Mouse (Mus musculus) naive thymus-derived CD4-positive, alpha-beta T cell, adult 5 months (primary cell): ENCODE measurements around the gene Kif7. TPM values are rescaled to one million over a fixed set of nuclear protein-coding genes. Genes with fewer than 3 reads are reported as not detected.

Experiments used
- polyA plus RNA-seq: library from polyadenylated mRNA; unstranded; fragments of 100-300 nt; shearing (Covaris generic); gene quantifications from one replicate; pipeline ENCODE4 v1.2.1, GENCODE M21; 2017

Kif7 gene
- polyA plus RNA-seq = 0.92 TPM

DNA sequence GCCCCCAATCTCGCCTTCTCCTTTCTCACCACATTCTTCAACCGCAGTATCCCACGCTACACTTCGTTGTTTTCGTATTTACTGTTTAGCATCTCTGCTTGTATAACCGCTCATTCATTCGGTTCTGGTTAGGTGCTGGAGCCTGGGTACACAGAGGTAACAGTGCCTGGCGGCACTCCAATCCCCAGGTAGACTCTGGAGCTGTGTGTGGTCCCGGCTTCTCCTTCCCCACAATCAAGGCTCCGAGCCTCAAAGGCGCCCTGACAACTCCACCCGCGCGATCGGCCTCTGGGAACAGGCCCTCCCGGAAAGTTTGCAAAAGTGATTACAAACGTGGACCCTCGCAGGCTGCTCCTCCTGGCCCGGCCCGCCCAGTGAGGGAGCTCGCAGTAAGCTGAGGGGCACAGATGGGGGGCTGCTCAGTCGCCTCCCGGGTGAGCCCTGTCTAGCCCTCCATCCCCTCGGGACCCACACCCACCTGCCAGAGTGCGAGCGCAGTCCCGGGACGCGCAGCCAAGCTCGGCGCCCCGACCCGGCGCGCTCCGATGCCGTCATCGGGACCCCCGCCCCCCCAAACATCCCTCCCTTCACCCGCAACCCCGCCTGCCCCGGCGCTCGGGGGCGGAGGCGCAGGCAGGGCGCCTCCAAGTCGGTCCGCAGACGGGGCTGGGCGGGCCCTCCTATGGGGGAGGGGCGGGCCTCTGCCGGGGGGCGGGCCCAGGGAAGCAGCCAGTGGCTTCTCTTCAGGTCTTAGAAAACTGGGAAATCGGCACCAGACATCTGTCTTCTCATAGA lies at the start of gene Kif7:
Gene Kif7, minus strand, starts transcription at position 534 of the 795 bp plus-strand sequence.

GRCm38 (mm10) chr7:79742659-79743536 lies 27.4 kb upstream of the Kif7 start, which contains the start of the genes Pex11a and Wdr93:
Gene Pex11a, minus strand, starts transcription at chr7:79743131.
Gene Wdr93, plus strand, starts transcription at chr7:79743163.

GRCm38 (mm10) chr7:79732622-79733021 lies 17.1 kb upstream of the Kif7 start, which contains the start of gene Plin1:
Gene Plin1, minus strand, starts transcription at chr7:79732903.

DNA sequence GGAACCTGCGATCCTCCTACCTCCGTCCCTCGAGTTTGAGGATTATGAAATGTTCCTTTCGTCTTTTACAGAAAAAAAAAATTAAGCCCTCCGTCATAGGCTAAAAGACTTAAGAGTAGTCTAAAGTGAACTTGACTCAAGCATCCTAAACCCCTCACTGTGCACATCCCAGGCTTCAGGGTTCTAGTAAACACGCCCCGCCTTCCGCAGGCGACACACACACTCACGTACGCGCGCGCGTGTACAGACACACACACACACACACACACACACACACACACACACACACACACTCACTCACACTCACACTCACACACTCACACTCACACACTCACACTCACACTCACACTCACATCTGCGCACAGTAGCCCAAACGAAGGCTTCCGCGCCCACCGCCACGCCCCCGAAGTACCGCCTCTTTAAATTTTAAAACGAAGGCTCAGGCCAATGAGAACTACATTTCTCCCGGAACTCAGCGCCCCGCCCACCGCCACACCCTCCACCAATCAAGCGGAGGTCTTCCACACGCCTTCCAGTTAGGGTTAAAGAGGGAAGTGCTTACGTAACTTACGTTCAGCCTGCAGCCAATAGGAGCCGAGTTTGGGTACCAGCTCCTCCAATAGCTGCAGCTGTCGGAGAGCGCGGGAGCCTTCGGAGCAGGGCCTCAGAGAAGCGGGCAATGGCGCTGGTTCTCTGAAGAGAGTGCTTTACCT lies 55.8 kb downstream of the Kif7 start, which contains the start of gene Ticrr:
Gene Ticrr, plus strand, starts transcription at position 619 of the 713 bp plus-strand sequence.

Other genes with a start within 250 kb of the Kif7 start
- 249 TPM for gene Polg, start 249.4 kb downstream of the Kif7 start, polyA plus RNA-seq
- not detected for gene Rhcg, start 98.1 kb downstream of the Kif7 start, polyA plus RNA-seq
- gene Ticrr, start 55.5 kb downstream of the Kif7 start, polyA plus RNA-seq = 0.71 TPM
- 0.21 TPM for gene Plin1, start 17.2 kb upstream of the Kif7 start, polyA plus RNA-seq
- gene Pex11a, start 27.4 kb upstream of the Kif7 start, polyA plus RNA-seq = 0.42 TPM
- not detected for gene Wdr93, start 27.4 kb upstream of the Kif7 start, polyA plus RNA-seq
- gene Mesp1, start 78.1 kb upstream of the Kif7 start, polyA plus RNA-seq = not detected
- gene Mesp2, start 95.0 kb upstream of the Kif7 start, polyA plus RNA-seq = not detected
- gene Anpep, start 145.3 kb upstream of the Kif7 start, polyA plus RNA-seq = not detected
- 16.9 TPM for gene Ap3s2, start 204.9 kb upstream of the Kif7 start, polyA plus RNA-seq
- gene Arpin, start 219.6 kb upstream of the Kif7 start, polyA plus RNA-seq = not detected